Mouse (Mus musculus): ENCODE results near the gene Rap1gap. TPM values are rescaled to one million over a fixed set of nuclear protein-coding genes. Genes with fewer than 3 reads are reported as not detected.

Rap1gap gene
- total RNA-seq, 2 experiments from 2014 or later: 206 to 220 TPM

GRCm38 (mm10) chr4:137661547-137661946, 3.0 kb upstream of the Rap1gap start:
- DNase-seq (ENCODE audit: low spot score in 2 of 2): no peak

- no peak for DNase-seq (ENCODE audit: low spot score in 2 of 2)
These were observed 1.0 kb upstream of the Rap1gap start for GRCm38 (mm10) chr4:137663491-137663890.

GRCm38 (mm10) chr4:137664980-137665675, 602 bp downstream of the Rap1gap start:
- no peak for DNase-seq (ENCODE audit: low spot score in 2 of 2)

GRCm38 (mm10) chr4:137665791-137666190, 1.3 kb downstream of the Rap1gap start:
- DNase-seq (ENCODE audit: low spot score in 2 of 2): no peak

- DNase-seq (ENCODE audit: low spot score in 2 of 2): no peak
These were observed 1.9 kb downstream of the Rap1gap start for GRCm38 (mm10) chr4:137666283-137666957.

- no peak for DNase-seq (ENCODE audit: low spot score in 2 of 2)
These were observed 2.4 kb downstream of the Rap1gap start for GRCm38 (mm10) chr4:137666958-137667345.

- peak in 1 of 2 experiments; percentile 29 for DNase-seq (ENCODE audit: low spot score in 2 of 2)
These were observed 3.2 kb downstream of the Rap1gap start for GRCm38 (mm10) chr4:137667747-137668146.

GRCm38 (mm10) chr4:137671711-137672500, 7.4 kb downstream of the Rap1gap start:
- DNase-seq (ENCODE audit: low spot score in 2 of 2): no peak

- DNase-seq (ENCODE audit: low spot score in 2 of 2): no peak
These were observed 11.0 kb downstream of the Rap1gap start for GRCm38 (mm10) chr4:137675566-137675965.

GRCm38 (mm10) chr4:137676057-137676456, 11.5 kb downstream of the Rap1gap start:
- DNase-seq (ENCODE audit: low spot score in 2 of 2): peak; percentile 90 to 93

GRCm38 (mm10) chr4:137676700-137677484, 12.4 kb downstream of the Rap1gap start:
- DNase-seq (ENCODE audit: low spot score in 2 of 2): no peak

GRCm38 (mm10) chr4:137677906-137678305, 13.4 kb downstream of the Rap1gap start:
- no peak for DNase-seq (ENCODE audit: low spot score in 2 of 2)

GRCm38 (mm10) chr4:137678568-137678967, 14.0 kb downstream of the Rap1gap start:
- DNase-seq (ENCODE audit: low spot score in 2 of 2): no peak

GRCm38 (mm10) chr4:137679979-137680550, 15.5 kb downstream of the Rap1gap start:
- DNase-seq (ENCODE audit: low spot score in 2 of 2): peak in 1 of 2 experiments; percentile 71

GRCm38 (mm10) chr4:137680721-137681120, 16.2 kb downstream of the Rap1gap start:
- DNase-seq (ENCODE audit: low spot score in 2 of 2): no peak

- peak; percentile 80 to 87 for DNase-seq (ENCODE audit: low spot score in 2 of 2)
These were observed 17.0 kb downstream of the Rap1gap start for GRCm38 (mm10) chr4:137681408-137682104.

- DNase-seq (ENCODE audit: low spot score in 2 of 2): no peak
These were observed 18.5 kb downstream of the Rap1gap start for GRCm38 (mm10) chr4:137682961-137683453.

GRCm38 (mm10) chr4:137684830-137685343, 20.4 kb downstream of the Rap1gap start:
- DNase-seq (ENCODE audit: low spot score in 2 of 2): no peak

GRCm38 (mm10) chr4:137686303-137686702, 21.8 kb downstream of the Rap1gap start:
- DNase-seq (ENCODE audit: low spot score in 2 of 2): no peak

Measured in layer of hippocampus, postnatal 10 days (tissue).